Mouse (Mus musculus): ENCODE results near the gene Plekhn1.

Gene Plekhn1

DNA sequence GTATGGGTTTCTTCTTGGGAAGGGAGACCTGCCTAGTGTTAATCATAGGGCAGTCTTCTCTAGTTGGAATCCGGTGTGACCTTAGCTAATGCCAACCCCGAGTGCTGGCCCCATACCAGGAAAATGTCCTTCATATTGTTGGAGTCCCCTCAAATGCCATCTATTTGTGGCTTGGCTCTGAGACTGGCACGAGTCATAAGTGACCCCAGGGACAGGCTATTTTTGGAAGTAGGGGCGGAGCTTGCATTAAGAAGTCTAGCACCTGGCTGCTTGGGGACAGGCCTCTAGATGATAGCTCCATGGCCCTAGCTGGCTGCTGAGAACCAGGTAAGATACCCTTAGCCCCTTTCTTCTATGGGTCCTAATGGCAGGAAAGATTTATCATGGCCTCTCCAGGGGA, 19.0 kb downstream of the Plekhn1 start, which contains the start of gene Perm1:
Gene Perm1, plus strand, starts transcription at position 220 of the 400 bp plus-strand sequence.
- no peak for DNase-seq (ENCODE audit: low read depth, low spot score)

DNA sequence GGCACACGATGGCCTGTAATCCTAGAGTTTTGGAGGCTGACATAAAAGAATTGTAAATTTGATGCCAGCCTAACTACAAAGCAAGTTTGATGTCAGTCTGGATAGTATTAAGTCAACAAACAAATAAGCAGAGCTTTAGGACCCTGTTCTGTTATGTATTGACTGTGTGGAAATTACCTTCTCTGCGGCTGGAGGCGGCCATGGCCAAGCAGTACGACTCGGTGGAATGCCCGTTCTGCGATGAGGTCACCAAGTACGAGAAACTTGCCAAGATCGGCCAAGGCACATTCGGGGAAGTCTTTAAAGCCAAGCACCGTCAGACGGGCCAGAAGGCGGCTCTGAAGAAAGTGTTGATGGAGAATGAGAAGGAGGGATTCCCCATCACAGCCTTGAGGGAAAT, 21.5 kb downstream of the Plekhn1 start:
- DNase-seq (ENCODE audit: low read depth, low spot score), result no peak

DNA sequence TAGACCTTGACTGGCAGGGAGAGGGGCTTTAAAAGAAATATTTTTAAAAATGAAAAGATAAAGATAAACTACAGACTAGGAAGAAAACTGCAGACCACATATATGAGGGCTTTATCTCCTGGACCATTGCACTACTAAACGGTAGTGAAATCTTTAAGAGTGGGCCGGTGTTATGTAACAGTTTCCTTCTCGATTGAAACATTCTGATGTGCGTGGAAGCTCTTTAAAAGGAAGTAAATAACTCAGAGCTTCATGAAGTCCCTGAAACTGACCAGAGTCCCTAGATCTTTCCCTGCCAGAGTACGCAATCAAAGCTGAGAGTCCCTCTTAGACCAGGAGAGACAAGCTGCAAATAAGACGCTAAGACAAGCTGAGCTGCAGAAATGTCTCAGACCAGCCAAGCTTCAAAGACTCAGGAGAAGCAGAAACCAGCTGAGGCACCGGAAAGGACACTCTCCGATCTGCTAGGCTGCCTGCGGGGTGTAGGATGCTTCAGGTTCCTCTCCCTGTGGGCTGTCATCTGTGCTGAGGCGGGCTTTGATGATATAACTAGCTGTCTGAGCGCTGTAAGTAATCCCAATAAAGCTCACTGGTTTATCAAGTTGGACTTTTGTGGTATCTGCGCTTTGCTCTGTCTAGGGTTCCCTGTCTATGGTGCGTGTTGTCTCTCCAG, 24.6 kb downstream of the Plekhn1 start:
- no peak for DNase-seq (ENCODE audit: low read depth, low spot score)

GRCm38 (mm10) chr4:156208872-156209271, 25.8 kb downstream of the Plekhn1 start:
- DNase-seq (ENCODE audit: low read depth, low spot score), result no peak

DNA sequence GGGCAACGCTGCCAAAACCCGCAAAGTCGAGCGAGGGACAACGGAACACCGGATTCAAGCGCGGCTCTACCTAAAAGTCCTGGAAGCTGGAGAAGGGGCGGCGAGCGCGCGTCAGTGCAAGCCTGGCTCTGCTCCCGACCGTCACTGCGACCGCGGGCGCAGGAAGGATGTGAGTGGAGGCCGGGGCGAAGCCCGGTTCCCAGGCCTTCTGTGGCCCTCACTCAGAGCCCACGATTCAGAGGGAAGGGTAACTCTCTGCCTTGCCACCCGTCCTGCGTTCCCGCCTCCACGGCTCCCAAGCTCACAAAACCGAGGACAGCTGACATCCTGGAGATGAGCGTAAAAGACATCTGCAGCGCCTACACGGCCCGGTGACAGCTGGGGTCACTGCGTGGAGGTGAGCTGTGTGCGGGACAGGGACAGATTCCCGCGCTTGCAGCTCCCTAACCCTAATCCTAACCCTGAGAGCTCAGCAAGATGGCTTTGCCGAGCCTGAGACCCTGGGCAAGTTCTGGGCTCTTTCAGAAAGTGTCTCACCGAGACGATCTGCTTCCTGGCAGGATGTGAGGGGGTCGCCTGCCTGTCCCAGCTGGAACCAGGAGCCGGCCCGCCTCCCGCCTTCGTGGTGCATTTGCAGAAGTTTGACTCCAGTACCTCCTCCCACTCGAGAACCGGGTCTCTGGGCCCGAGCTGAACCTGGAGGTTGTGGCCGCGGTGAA, 31.1 kb downstream of the Plekhn1 start:
- no peak for DNase-seq (ENCODE audit: low read depth, low spot score)

DNA sequence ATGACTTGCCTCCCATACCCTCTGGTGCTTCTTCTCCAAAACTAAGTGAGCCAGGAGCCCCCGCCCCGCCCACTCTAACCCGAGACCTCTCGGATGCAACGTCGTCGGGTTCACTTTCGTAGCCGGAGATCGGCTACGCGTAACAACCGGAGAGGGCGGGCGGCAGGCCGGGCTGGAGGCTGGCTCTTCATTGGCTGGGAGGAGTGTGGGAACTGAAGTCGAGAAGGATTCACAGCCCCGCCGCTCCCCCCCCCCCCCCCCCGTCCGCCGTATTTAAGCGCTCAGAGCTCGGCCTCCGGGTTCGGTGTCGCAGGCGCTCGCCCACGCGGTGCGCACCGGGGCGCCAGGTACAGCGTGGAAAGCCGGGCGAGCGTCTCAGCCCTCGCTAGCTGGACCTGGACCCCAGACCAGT, 31.6 kb downstream of the Plekhn1 start, which contains the start of gene AW011738:
Gene AW011738, plus strand, starts transcription at position 304 of the 412 bp plus-strand sequence.
- peak; percentile 57 for DNase-seq (ENCODE audit: low read depth, low spot score)

DNA sequence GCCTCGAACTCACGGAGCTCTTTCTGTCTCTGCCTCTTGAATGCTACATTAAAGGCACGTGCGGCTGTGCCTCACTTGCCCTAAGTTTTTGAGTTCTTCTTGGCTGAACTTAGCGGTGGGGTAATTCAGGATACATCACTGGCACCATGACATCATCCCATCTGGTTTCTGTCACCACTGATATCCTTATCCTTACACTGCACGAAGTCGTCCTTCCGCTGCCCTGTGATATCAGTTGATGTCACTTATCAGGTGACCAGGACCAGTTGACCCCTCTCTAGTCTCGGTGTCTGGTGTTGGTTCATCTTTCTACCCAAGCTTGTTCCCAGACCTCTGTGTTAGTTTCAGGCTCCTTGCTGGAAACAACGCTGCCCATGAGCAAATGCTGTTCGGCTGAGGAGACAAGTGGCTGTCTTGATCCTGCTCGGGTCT, 32.2 kb downstream of the Plekhn1 start:
- no peak for DNase-seq (ENCODE audit: low read depth, low spot score)

DNA sequence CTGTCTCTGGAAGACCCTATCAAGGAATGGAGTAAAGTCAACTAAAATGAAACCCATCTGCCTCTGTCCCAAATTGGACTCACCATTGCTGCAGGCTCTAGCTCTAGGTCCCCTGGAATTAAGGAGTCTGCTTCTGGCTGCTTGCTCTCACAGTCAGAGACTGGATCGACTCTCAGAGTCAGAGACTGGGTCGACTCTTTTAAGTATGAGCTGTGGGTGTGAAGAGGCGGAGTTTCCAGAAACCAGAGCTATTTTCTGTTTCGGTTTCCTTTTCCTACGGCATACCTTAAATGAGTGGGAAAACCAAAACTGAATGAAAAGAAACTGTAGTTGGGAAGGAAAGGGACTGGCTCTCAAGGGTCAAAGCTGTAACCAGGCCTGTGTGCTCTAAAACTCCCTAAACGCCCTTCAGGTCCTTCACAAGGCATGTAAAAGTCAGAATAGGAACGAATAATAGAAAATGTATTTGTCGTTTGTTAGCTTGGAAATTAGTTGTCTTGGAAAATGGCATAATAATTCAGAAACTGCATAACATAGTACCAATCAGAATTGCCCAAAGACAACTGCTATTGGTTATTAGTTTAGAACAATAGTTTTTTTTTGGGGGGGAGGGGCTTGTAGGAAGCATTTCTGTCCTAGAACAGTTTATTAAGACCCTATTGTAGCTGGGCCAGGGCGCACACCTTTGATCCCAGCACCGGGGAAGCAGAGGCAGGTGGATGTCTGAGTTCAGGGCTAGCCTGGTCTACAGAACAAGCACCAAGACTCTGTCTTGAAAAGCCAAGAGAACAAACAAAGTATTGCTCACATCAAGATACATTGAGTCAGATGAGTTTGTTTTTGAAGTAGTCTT, 33.8 kb downstream of the Plekhn1 start, which contains the start of gene Isg15:
Gene Isg15, minus strand, starts transcription at position 196 of the 853 bp plus-strand sequence.
- DNase-seq (ENCODE audit: low read depth, low spot score), result no peak

GRCm38 (mm10) chr4:156197829-156198205, 36.8 kb downstream of the Plekhn1 start:
- DNase-seq (ENCODE audit: low read depth, low spot score), result peak; percentile 84

DNA sequence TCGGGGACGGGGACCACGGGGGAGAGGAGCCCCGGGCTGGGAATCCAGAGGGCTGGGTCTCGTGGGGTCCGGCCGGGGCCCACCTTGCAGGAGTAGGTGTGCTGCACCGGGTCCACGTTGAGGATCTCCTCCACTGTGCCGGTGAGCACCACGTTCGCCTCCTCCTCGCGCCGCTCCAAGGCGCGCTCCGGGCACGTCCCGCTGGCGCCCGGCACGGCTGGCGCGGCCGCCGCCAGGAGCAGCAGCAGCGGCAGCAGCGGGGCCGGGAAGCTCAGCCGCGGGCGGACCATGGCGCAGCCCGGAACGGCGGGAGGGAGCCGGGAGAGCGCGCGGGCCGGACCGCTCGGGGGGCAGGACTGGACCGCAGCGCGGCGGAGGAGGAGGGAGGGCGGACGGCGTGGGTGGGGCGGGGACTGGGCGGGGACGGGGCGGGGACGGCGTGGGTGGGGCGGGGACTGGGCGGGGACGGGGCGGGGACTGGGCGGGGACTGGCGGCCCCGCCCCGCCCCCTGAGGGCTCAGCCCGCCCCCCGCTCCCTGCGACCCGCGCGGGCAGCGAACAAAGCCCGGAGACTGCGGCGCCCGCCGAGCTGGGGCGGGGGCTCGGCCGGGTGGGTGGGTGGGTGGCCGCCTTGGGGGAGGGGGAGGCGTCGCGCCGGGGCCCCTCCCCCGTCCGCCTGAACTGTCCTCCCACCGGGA, 37.4 kb downstream of the Plekhn1 start, which contains the start of gene Agrn:
Gene Agrn, minus strand, starts transcription at position 358 of the 698 bp plus-strand sequence.
- peak; percentile 40 for DNase-seq (ENCODE audit: low read depth, low spot score)

DNA sequence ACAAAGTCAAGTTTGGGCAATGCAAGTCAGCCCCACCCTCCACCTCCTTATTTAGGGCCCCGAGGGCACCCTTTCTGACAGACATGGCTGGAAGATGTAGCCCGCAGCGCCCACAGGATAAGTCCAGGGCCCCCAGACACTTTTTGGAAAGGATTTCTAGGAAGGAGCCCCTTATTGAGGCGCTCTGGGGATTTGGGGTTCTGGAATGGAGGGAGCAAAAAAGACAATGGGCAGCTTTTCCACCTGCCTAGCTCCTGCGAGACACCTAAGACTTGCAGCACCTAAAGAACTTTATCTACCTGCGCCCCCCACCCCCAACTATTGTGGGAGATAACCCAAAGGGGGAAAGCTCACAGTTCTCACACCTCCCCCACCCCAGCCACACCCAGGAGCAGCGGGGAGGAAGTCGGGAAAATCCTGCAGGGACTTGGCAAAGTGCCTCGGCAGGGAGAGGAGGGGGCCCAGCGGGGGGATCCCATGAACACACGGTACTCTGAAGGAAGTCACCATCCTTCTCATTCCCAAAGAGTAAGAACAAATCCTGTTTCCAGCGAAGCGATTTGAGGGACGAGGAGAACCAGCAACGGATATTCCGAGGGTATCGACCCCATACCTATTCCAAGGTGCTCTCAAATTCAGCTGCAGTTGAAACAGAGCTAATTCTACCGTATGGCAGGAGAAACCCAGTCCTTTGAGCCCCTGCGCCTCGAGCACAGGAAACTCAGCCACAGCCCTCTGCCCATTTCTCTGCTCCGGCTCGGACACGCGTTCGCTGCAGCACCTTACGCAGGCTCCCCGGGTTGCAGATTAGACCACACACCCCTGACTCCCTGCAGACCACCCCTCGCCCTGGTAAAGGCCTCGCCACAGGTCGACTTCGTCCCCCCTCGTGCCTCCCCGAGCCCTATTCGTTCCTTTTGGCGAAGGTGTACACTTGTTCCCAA, 38.5 kb downstream of the Plekhn1 start:
- DNase-seq (ENCODE audit: low read depth, low spot score), result no peak

DNA sequence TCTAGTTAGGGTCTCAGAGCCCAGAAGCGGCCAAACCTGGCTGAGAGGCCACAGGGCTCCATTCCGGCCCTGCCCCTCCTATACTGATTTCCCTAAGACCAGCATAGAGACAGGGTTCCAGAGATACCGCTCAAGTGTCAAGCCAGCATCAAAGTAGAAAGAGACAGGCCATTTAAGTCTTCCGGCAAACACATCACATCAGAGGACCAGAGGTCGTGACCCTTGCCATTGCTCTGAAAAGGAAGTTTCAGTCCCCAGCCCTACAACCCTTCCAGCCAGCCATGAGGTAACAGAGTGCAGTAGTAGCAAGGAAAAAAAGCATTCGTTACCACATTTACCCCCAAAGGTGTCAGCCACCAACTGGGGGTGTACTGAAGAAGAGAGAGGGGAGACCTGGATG, 40.3 kb downstream of the Plekhn1 start:
- DNase-seq (ENCODE audit: low read depth, low spot score), result no peak

DNA sequence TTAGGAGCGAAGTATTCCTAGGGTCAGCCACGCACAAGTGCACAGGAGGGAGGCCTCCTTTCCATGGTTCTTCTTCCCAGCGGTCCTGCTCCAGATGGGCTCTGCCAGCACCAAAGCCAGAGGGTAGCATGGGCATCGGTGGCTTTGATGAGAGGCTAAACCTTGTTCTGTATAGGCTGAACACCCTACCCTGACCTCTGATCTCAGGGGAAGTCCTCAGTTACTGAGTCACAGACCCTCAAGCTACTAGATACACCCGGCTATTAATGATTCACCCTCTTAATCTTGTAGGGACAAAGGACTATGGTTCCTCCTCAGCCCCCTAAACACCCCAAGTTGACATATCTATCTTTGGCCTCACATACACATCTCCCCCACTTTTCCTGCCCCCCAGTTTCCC, 40.8 kb downstream of the Plekhn1 start:
- no peak for DNase-seq (ENCODE audit: low read depth, low spot score)

DNA sequence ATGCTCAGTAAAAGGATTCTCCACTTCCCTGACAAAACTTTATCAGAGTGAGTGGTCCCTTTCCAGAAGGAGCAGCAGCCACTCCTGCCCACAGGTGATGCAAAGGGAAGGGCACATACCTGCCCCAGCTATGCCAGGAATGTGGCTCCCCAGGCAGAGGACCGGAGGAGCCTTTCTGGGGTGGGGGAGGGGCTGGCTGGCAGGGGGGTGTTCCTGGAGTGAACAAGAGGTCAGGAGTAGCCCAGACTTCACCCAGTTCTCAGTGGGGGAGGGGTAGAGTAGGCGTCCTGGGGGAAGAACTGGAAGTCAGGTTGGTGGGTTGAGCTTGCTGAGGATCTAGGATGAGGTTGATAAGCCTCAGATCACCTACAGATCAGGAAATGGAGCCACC, 41.5 kb downstream of the Plekhn1 start:
- no peak for DNase-seq (ENCODE audit: low read depth, low spot score)

DNA sequence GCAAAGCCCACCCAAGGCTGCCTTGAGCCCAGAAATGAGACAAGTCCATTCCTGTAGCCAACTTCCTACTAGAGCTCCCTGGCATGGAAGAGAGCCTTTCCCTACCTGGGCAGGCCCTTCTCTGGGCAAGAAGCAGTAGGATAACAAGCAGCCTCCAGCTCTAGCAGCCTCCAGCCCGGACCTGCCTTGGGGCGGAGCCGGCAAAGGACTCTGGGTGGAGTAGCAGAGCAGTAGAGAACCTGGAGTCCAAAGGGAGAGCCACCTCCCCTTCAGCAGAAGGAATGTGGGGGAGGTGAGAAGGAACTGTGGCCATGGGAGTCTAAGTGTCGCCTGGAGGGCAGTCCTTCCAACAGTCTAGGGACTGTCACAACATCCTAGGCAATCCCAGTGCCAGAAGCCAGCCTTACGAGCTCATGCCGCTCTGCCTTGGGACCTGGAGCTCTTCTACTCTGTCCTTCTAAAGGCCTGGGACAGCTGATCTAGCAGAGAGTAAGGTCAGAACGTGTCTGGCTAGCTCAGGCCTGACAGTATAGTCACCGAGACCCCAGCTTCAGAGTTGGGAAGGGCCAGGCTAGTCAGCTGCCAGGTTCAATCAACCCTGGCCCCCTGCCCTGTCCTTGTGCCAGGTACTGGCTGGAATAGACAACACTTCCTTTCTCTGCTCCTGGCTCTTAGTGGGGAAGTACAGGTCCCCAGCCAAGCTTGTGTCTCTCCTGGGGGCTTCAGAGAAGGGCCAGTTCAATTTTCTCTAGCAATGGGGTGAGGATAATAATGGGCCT, 42.0 kb downstream of the Plekhn1 start:
- DNase-seq (ENCODE audit: low read depth, low spot score), result no peak

DNA sequence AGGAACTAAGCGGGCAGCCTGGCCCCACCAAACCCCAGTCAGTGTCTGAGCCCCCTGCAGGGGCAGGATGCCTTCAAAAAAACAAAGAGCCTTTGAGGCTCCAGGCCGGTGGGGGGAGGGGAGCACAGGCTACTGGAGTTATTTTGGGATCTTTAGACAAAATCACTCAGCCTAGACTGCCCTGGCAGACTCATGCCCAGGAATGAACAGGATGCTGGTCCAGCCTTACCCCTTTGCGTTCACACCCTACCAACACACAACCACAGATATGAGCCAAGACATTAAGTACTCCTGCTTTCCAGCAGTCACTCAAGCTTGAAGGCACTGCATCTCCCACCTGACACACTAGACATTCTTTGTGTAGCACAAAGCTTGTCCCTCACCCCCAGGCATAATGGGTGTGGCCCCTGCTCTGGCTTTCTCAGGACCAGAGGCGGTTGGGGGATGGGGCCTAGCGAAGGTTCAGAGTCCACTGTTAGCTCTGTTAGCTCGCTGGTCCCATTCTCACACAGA, 45.8 kb downstream of the Plekhn1 start:
- DNase-seq (ENCODE audit: low read depth, low spot score), result no peak

GRCm38 (mm10) chr4:156188162-156188810, 46.4 kb downstream of the Plekhn1 start:
- no peak for DNase-seq (ENCODE audit: low read depth, low spot score)

GRCm38 (mm10) chr4:156185950-156186850, 48.5 kb downstream of the Plekhn1 start:
- DNase-seq (ENCODE audit: low read depth, low spot score), result no peak
